Mouse (Mus musculus): Measurements from ENCODE around the gene Tspan12.
"Not testable (repeated sequence)": the region's sequence is repeated elsewhere in the genome, so short reads cannot be mapped to it uniquely, and the experiment has no call there.

Gene Tspan12

DNA sequence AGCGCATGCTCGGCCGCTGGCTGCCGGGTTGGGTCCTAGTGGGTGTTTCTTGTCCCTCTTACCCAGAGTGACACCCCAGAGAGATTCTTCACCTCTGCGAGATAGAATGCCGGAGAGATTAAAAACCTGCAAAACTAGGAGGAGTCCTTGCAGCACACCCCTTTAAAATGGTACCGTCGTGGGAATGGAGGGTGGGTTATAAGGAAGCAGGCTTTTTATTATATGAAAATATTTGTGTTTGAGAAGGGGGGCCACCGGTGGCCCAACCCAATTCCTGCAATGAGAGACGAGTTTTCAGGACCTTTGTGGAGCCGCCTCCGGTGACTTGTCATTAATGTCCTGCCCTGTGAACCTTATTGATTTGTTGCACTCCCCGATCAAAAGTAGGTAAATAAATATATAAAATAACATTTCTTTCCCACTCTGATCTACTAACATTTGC lies at the start of gene Tspan12:
TSS of gene Tspan12 (minus strand) at position 172 of the 442 bp plus-strand sequence.
- no peak for DNase-seq

DNA sequence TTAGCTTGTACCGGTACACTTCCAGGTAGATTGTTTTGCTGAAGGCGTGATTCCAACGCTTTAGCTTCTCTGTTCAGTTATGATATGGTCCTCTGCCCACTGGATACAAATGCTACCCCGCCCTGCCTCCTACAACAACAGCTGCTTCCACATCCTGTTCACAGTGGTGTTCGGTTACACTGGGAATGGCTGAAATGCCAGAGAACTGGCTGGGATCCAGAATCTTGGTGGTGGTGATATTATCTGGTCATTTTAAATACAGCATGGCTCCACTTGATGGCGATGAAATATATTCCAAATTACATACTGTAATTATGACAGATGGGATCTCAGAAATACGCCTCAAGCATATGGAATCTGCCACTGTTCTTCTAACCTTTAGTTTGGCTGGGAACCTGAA lies 42.1 kb upstream of the Tspan12 start:
- DNase-seq = peak; percentile 5

DNA sequence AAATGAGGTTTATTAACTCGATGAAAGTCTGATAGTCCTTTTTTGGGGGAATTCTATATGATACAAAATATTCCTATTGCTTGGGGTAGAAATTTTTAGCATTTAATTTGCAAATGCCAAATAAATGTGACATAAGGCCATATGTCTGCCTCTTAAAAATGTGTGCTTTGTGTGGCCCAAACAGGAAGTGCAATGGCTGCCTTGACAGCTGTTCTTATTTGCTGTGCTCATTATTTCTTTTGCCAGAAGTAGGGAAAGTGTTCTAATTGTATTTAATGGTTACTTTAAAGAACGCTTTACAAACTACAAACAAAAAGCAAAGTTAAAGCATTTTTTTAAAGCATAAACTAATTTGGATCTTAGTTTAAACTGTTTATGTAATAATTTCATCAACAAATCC lies 36.8 kb upstream of the Tspan12 start:
- no peak for DNase-seq

DNA sequence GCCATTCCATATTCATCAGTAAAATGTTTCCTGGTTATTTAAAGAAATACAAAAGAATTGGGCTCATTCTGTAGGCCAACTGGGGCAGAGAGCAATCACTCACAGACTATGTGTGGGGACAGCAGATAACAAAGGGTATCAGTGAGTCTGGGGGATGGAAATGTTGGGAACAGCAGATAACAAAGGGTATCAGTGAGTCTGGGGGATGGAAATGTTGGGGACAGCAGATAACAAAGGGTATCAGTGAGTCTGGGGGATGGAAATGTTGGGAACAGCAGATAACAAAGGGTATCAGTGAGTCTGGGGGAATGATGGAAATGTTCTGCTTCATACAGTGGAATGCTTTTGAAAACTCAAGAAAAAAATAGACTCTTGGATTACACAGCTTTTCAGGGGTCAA lies 35.7 kb upstream of the Tspan12 start:
- not testable (repeated sequence) for DNase-seq

DNA sequence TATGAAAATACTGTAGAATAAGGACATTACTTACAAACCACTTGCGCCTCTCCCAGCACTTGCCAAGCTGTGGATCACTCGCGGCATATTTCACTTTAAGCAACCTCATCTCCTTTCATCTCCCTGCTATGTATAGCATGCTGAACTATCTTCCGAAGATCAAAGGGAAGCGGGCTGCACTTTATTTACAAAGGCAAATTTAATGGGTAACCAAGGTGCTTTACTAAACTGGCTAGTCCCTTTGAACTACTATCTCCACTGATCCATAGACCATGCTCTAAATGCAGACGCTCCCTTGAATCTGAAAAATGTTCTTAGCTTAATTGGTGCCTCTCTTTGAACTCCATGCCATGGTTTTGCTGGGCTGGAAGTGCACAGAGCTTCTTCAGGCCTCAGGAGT lies 27.2 kb upstream of the Tspan12 start:
- DNase-seq = no peak

DNA sequence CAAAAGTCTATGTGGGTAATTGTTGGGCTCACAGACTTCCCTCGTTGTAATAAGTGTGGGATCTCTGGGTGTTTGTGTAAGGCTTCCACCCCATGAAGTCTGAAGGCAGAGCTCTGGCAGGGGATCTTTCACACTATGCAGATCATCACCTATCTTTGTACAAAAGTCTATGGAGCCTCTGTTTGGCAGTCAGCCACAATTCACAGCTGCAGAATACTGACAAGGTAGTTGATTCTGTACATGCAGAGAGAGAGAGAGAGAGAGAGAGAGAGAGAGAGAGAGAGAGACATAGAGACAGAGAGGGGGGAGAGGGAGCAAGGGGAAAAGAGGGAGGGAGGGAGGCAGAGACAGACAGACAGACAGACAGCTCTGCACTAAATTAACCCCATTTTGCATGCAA lies 15.0 kb upstream of the Tspan12 start:
- no peak for DNase-seq

DNA sequence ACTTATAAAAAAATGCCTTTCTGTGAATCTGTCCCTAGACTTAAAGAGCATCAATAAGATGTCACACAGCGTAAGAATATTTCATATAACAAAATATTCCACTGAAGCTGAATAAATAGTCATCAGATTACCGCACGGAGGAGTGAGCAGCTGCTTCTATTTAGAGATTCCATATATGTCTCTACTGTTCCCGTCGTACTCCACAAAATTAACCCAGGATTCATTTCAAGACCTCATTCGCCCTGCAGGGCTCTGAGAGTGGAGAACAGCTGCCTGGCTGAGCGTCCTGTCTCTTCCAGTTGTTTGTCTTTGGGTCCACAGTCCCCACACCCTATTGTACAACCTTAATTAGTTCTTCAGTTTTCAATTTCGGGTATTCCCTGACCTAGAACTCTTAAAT lies 11.9 kb upstream of the Tspan12 start:
- DNase-seq = no peak

DNA sequence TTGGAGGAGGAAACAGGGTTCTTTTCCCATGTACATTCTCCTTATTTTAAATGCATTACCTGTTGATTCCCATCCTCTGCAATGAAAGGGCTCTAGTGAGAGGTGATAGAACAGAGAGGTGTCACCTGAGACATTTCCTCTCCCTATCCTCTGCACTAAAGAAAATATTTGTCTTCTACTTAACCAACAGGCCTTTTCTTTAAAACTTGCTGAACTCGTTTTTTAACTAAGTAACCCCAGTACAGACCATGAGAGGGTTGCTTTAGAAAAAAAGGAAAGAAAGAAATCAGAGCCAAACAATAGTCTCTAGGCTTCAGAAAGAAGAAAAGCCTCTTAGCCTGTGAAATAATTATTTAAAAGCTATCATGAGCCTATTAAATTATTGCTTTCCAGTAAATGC lies 11.2 kb upstream of the Tspan12 start:
- DNase-seq = no peak

DNA sequence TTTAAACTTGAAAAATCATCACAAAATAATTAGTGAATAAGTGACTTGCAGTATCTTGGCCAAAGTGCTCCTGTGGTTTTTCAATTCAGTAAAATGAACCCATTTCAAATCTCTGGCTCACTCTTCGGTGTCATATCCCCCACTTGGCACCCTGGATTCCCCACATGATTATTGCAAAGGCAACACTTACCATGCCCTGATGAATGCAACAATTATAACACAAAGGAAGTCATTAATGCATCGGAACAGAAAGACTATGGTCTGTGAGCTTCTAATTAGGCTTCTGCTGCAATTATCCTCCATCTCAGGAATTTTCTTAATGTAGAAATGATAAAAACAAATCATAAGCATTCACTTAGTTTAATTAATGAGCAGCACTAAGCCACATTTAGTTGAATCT lies 9.0 kb upstream of the Tspan12 start:
- no peak for DNase-seq

DNA sequence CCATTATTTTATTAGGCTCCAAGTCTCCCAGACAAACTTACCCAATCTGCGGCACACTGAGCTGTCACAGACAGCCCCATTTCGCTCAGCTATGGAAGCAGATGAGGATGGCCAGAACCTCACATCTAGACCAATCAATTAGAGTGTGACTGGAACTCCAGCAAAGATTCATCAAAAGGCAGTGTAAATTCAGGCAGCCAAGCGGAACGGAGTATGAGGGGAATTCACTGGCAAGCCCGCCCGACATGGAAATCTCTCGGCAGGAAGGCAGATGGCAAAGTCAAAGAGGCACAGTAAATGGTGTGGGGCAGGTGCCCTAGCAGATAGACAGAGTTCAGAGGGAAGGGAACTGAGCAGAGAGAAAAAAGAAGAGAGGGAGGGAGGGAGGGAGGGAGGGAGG lies 5.5 kb upstream of the Tspan12 start:
- DNase-seq = no peak

DNA sequence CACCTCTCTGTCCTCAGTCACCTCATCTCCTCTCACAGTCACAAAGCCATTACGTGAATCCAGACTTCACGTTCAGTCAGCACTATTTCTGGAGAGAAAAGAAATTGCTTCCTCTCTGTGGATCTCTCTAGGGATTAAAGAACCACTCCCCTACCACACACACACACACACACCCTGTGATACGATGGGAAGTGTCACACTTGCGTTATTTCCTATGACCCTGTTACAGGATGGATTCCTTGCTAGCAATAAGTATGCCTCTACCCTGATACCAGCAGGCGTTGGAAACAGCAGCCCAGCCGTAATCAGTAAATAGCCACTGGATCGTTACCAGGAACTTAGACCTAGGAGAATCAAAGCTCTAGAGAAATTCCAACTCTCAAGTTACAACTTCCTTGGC lies 3.6 kb upstream of the Tspan12 start:
- no peak for DNase-seq

DNA sequence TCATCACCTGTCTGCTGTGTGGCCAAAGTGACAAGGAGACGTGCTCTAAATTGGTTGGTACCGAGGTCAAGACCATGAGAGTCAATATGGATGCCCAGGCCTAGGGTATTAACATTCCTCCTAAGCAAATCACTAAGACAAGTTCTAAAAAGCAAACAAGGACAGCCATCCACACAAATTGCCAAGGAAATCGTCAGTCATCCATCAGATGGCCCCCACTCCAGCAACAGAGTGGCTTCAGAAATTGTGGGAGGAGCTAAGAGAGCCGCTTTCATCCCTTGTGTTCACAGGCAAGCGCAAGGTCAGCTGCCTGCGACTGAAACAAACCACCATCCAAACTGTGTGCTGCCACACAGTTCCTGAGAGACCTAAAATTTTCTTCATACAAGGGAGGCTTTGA lies 1.0 kb upstream of the Tspan12 start:
- DNase-seq = no peak

DNA sequence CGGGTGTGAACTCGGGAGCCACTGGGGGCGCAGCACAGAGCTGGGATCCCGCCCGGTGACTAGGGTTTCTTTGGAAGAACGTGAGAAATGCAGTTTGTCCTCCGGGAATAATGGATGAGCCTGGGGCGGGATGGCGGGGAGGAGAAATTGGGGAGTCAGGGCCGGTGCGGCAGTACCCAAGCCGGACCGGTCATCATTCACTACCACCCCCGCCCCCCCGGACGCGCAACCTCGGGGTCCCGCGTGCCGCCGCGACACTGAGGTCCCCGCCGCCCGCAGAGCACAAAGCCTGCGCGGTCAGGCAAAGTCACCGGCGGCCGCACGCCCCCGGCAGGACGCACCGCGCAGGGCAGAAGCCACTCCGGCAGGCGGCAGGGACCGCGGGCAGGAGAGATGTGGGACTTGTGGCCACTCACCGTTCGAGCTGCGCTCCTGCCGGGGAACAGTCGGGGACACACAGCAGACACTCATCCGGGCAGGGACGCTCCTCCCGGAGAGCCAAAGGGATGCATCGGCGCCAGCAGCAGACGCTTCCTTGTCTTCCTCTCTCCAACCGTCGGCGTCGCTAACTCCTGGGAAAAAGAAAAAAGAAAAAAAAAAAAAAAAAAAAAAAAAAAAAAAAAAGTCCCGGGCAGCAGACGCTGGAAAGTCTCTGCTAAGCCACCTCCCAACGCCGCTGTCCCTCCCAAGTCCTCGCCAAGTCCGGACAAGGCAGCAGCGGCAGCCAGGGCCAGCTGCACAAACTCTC lies 545 bp downstream of the Tspan12 start:
- peak; percentile 61 for DNase-seq

DNA sequence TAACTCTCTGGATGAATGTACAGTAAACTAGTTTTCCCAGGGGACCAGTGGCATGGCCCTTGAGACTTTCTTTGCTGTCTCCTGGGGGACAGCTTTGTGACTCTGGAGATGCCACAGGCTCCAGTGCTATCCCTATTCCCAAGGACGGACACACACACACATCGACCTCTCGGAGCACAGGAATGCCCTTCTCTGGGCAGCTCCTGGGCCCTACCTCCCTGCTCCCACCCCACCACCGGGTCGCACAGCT lies 1.0 kb downstream of the Tspan12 start:
- no peak for DNase-seq

DNA sequence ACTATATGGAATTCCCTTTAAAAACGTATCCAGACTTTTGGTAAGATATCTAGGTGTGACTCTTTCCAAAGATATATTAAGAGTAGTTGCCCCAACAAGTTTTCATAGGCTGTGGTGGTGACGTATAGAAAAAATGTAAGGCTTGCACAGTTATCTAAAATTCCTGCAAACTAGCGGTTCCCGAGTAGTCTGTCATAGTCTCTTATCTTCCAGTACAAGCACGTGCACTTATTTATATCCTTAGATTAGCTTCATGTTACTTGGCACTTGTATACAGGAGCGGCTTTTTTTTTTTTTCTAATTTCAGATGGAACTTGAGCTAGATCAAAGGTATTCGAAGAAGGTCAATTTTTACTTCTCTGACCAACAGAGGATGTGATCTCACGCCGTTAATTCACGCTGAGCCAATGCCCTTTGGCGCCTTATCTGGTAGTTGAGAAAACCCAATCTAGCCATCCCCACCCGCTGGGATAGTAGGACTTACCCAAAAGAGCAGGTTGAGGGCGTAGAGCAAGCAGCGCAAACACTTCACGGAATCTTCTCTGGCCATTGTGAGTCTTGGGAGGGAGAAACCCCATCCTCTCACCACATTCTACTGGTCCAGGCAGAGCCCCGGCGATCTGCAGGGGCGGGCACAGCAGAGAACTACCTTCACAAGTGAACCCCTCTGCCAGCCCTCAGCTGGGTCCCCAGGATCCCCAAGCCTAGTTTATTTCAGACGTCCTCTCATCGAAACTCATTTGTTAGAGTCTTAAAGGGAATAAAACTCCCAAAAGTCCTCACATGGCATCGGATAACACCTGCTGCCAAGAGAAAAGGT lies 1.6 kb downstream of the Tspan12 start:
- no peak for DNase-seq

DNA sequence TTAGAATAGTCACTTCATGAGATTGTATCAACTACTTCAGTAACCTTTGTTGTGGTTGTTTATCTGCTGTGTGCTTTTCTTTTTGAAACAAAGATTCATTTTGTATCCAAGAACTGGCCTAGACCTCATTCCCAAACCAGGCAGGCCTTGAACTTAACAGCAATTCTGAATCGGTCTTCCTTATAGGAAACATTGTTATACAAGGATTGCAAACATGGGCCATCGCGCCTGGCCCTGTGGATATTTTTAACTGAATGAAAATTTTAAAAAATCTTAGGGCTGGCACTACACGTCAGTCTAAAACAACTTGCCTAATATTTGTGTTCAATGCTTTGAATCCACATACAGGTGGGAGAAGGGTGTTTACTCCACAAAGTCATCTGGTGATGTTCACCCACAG lies 3.5 kb downstream of the Tspan12 start:
- DNase-seq = no peak

DNA sequence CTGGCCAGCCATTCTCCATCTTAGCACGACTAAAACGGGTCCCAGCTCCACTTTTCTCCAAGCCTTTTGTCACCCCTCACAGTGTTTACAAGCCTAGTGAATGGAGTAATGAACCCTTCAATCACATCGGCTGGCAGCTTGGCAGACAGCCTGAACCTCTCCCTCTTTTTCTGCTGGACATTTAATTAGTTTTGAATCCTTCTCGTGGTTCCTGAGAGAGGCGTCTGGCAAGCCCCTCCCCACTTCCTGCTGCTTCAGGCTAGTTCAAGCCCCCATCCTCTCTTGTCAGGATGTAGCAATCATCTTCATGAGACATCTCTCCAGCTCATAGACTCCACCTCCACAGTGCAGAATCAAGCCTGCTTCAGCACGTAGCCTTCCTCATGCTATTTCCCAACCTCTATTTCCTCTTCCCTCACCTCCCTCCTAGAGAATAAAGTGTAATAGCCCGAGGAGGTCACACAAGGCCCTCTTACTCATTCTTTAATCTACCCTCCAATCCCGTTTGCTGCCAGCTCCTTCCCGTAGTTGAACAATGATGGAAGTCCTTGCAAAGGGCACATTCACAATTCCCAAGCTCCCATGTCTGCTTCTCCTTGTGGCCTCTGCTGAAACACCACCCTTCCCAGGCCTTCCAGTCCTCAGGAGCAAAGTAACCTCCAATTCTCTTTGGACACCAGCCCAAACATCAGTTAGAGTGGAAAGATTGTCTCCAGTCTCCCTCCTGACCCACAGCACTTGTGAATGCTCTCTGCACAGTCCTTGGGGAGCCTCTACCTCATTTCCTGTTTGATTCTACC lies 12.1 kb downstream of the Tspan12 start:
- DNase-seq = no peak

DNA sequence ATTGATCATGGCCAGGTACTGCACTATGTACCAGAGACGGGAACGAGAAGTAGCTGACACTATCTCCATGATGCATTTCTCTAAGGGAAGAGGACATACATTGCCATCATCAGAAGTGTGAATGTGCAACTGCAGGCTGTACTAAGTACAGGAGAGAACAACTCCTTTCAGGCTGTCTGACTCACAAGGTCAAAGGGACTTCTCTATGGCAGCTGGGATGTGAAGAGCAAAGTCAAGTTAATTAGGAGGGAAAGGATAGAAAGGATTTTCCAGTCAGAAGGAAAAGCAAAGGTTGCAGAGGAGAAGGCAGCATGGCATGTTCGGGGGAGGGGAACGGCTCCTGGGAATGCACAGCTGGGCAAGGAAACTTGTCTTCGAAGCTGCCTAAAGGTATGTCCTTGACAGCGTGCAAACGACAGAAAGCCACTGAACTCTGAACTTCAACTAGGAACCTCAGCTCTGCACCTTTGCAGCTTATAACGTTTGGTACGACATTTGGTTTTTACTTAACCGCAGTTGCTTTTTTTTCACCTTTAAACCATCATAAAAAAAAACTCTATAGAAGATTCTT lies 13.0 kb downstream of the Tspan12 start:
- no peak for DNase-seq

DNA sequence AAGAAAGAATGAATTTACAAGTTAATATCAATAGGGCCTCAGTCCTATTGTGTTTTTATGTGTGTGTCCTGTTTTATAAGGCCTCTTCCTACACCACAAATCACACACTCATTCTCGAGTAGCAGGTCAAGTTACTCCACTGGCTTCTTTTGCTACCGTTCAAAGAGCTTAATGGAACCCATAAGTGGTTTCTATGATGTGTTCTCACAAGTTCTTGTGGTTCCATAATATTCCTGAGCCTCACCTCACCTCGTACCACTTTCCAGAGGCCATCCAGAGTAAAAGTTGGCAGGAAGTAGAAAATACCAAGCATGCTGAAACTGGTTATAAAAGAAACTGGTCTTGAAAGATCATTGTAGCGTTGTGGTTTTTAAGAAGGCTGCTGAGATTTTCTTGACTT lies 18.8 kb downstream of the Tspan12 start:
- DNase-seq = no peak

DNA sequence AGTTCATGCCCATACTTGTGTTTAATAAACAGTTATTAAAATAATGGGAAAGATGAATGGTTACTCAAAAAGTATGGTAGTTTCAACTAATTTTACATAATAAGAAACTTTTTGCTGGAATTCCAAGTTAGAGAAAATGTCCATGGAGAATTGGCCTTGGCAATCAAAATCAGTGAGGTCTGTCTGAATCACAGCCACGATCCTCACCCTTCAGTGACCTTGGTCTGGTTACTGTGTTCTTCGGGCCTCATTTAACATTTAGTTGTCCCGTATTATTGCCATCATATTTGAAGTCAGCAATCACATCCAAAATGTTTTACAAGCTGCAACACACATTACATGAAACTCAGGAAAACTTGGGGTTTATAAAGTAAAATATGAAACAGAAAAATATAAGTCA lies 20.4 kb downstream of the Tspan12 start:
- DNase-seq = no peak

DNA sequence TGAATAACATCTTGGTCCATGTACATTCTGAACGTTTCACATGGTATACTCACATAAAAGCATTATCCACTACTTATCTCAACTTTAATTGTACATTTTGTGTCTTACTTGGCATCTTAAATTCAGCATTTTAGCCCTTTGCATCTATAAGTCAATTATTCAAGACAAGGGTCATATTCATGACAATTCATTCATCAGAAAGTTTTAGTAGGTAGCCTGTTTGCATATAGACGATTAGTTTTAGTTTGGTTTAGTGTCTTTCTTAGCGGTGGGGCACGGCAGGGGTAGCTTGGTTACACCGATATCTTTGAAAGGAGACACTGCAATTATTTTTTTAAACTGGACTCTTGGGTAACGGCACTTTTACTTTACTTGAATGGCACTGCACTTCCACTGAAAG lies 21.4 kb downstream of the Tspan12 start:
- DNase-seq = no peak

DNA sequence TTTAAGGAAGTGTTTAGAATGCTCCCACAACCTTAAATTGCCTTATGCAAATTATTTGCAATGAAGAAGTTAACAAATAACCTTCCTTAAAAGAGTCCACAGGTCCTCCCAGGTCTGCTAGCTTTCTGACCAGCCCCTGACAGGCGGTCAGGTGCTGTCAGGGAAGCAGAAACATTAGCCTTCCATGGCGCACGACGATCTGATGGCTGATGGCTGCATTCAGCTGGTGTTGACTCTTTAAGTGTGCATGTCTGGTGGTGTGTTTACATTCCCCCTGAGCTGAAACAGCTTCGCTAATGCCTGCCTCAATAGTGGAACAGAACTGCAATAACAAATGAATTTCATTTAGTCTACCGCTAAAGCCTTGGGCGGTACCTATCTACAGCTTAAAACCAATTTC lies 22.4 kb downstream of the Tspan12 start:
- DNase-seq = no peak

DNA sequence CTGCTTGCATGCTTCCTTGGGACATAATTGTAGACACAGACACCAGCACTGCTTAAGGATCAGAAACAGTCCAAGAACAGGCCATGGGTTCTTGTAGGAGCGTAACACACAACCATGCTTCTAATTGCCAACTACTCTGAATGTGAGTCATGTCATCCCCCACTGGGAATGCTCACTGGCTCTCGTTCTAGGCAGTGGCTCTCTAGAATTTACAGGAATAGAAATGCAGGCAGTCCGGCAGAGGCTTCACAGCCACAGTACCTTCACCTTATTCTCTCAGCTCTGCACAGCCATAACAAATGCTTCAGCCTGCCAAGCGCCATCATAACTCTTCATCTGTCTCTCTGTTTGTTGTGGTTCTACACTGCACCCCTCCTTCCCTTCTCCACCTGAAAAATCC lies 23.9 kb downstream of the Tspan12 start:
- no peak for DNase-seq

DNA sequence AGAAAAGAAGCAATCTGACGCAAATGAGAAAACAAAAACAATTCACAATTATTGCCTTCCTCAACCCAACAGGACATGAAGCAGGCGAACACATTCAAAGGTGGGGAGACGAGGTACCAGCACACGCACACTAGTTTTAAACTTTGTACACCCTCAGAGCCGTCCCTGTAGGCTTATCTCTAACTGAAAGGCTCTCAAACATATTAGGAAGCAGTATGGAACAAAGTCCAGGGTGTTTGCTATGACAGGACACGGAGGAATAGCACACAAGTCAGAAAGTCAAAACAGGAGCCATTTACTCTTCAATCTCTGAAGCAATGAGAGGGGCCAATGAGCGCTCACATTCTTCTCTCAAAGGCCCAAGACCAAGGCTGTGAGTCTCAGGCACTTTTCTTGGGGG lies 24.3 kb downstream of the Tspan12 start:
- no peak for DNase-seq
